Mouse (Mus musculus) Patski (cell line): ENCODE measurements around the gene Sftpa1. TPM values are rescaled to one million over a fixed set of nuclear protein-coding genes. Genes with fewer than 3 reads are reported as not detected.

ENCODE experiments used
- ATAC-seq: fragments of 100-300 bp; one replicate; pipeline ENCODE4 v1.8.0; 2021
- CTCF ChIA-PET: fragments of 350-600 bp; sonication (Branson Sonifier 250); formaldehyde crosslinking; loops from one replicate; lab custom pipeline; 2022; ENCODE audit warnings: inconsistent platforms; lab: Charles Lee
- POLR2A ChIA-PET: fragments of 350-600 bp; sonication (Branson Sonifier 250); formaldehyde crosslinking; loops from one replicate; lab custom pipeline; 2022; ENCODE audit warnings: antibody characterized with exemption, inconsistent platforms; lab: Charles Lee
- DNase-seq: peaks from one replicate; pipeline ENCODE4 v3.0.0-alpha.2; 2011; ENCODE audit warnings: low read depth, low spot score
- H3K27me3 ChIP-seq: fragments of 371-371 bp; one replicate; pipeline ENCODE4 v1.5.1; 2021
- CTCF ChIP-seq: fragments of 100-300 bp; IDR thresholded peaks from one replicate; pipeline ENCODE4 v1.5.1; 2021
- in situ Hi-C: fragments of 300-500 bp; cut with MboI; formaldehyde crosslinking; loops from 3 replicates; pipeline ENCODE4 v1.11.1; 2018; ENCODE audit warnings: low pct_unique_long_range_greater_than_20kb, mixed read lengths
- polyA plus RNA-seq: library from polyadenylated mRNA; unstranded; gene quantifications from one replicate; pipeline ENCODE4 v1.2.3, GENCODE M21; 2021

The Sftpa1 gene
- polyA plus RNA-seq, 1 experiment from 2014 or later, result not detected

DNA sequence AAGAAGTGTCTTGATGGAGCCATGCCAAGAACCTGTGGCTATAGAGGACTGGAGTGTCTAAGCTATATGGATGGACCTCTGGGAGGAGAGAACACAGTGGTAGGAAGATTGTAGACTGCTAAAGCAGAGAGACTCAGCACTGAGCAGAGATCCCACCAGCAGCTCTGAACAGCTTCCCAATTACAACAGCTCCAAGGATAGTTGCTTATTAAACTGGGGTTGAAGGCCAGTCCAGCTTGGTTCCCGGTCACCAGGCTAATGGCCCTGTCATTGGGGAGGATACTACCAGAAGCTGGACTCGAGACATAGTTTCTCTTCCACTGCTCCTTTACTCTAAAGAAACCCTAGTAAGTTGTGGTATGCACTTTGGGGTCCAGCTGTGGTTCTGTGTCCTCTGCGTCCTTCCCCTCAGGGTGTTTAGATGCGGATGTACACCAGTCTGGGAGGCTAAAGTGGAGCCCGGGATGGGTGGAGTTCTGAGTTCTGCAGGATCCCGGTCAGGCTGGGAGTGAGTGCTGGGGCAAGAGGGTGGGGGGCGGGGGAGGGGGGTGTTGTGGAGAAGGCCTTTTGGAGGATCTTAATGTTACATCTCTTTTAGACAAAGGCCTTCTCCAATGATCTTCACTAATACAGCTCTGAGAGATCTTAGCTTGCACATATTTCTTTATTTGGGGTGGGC is 19.8 kb downstream of the Sftpa1 start, which contains the start of gene Mbl1:
Mbl1 (plus strand) TSS at position 239 of the 679 bp plus-strand sequence.
- ChIA-PET POLR2A (interaction anchor here (0.5 kb wide), 1 partner anchor 11 kb away, joined by 5 read pairs; no protein-coding TSS in a partner anchor), CTCF (no interaction called here)
- in situ Hi-C loops, result no loop called here

GRCm38 (mm10) chr14:41160076-41160475 is 28.5 kb downstream of the Sftpa1 start:
- no peak for DNase-seq
- H3K27me3 ChIP-seq, result peaks cover 43% of the 10 kb centered on the region
- ATAC-seq, result no peak
- ChIA-PET POLR2A (no interaction called here), CTCF (interaction anchor here (1.6 kb wide), 1 partner anchor 14 kb away, joined by 3 read pairs; no protein-coding TSS in a partner anchor)
- TF ChIP-seq CTCF, result no peak
- in situ Hi-C loops, result loop anchor here (5.0 to 10.0 kb wide), 2 partner anchors 68 to 185 kb away; no protein-coding TSS in a partner anchor

More for the DNA sequence above, 19.8 kb downstream of the Sftpa1 start, which contains the start of gene Mbl1:
- TF ChIP-seq CTCF, result no peak
- ATAC-seq, result no peak
- peaks cover 44% of the 10 kb centered on the region for H3K27me3 ChIP-seq
- no peak for DNase-seq

- no peak for TF ChIP-seq CTCF
- CTCF ChIA-PET, result interaction anchor here (1.5 to 2.3 kb wide), 3 partner anchors 13 to 67 kb away, joined by 3 to 9 read pairs (median 4); no protein-coding TSS in a partner anchor
- POLR2A ChIA-PET, result no interaction called here
- in situ Hi-C loops, result loop anchor here (5.0 to 10.0 kb wide), 2 partner anchors 68 to 186 kb away; no protein-coding TSS in a partner anchor
- ATAC-seq, result no peak
- no peak for DNase-seq
- H3K27me3 ChIP-seq, result peaks cover 46% of the 10 kb centered on the region
These were observed 29.2 kb downstream of the Sftpa1 start for GRCm38 (mm10) chr14:41160743-41161142.

DNA sequence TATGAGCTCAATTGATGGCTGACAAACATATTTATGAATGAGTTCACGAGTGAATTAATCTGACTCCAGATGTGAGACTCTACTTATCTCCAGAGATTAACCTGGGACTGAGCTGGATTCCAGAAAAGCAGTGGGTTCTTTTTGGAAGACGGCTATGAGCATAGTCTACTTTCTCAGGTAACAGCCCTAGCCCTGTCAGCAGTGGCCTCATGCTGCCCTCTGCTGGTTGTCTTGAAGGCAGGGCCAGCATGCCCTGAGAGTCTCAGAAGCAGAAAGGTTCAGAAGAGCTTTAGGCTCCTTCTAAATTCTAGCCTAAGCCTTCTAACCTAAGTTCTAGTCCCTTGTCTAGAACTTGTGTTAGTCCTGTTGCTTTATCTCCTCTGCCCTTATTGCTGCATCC is 31.1 kb downstream of the Sftpa1 start:
- TF ChIP-seq CTCF, result peak; percentile 82
- ATAC-seq, result peak; percentile 82
- DNase-seq, result no peak
- ChIA-PET CTCF (interaction anchor here (0.6 to 2.3 kb wide), 6 partner anchors 9 to 129 kb away, joined by 3 to 9 read pairs (median 3); no protein-coding TSS in a partner anchor), POLR2A (interaction anchor here (0.7 kb wide), 1 partner anchor 12 kb away, joined by 5 read pairs; no protein-coding TSS in a partner anchor)
- peaks cover 37% of the 10 kb centered on the region for H3K27me3 ChIP-seq
- in situ Hi-C loops, result loop anchor here (5.0 to 10.0 kb wide), 2 partner anchors 70 to 188 kb away; no protein-coding TSS in a partner anchor

DNA sequence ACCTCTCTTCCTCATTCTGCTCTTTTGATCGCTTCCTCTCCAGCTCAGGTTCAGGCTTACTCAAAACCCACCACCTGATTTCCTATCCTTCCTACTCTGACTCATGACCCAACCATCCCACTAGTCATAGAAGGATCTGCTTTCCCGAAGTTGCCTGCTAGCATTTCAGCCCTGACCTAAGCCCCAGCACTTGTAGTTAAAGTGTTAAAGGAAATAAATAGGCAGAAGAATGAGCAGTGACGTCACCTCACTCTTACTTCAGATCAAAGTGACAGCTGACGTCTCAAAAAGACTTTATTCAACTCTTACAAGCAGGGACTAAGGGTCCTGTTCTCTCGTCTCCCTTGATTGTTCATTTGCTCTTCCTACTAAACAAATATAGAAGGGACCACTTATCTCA is 35.7 kb downstream of the Sftpa1 start:
- TF ChIP-seq CTCF, result no peak
- ATAC-seq (no peak), DNase-seq (no peak)
- ChIA-PET CTCF (no interaction called here), POLR2A (no interaction called here)
- peaks cover 26% of the 10 kb centered on the region for H3K27me3 ChIP-seq
- in situ Hi-C loops, result loop anchor here (10.0 kb wide), 1 partner anchor 192 kb away; no protein-coding TSS in a partner anchor

GRCm38 (mm10) chr14:41168567-41168966 is 37.0 kb downstream of the Sftpa1 start:
- TF ChIP-seq CTCF, result no peak
- ChIA-PET CTCF (interaction anchor here (1.0 kb wide), 1 partner anchor 13 kb away, joined by 3 read pairs; no protein-coding TSS in a partner anchor), POLR2A (no interaction called here)
- no peak for DNase-seq
- no peak for ATAC-seq
- in situ Hi-C loops, result loop anchor here (10.0 kb wide), 1 partner anchor 194 kb away; no protein-coding TSS in a partner anchor
- peaks cover 26% of the 10 kb centered on the region for H3K27me3 ChIP-seq

DNA sequence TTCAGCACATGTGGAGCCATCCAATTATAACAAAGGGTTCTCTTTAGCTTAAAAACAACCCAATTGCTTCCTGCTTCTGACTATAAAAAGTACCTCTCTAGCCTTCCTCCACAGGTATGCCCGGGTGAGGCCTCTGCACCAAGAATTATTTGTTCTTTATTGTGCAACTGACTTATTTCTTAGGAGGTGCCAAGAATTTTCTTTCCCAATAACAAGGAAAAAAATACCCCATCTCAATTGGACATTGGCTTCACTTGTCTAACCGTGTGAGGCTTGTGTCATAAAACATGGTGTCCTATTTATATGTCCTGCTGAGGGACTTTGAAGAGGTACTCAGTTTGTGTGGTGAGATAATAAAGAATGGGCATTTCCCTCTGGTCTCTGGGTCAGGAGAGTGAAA is 38.9 kb downstream of the Sftpa1 start:
- CTCF ChIA-PET, result no interaction called here
- in situ Hi-C loops, result no loop called here
- no peak for DNase-seq
- POLR2A ChIA-PET, result no interaction called here
- no peak for TF ChIP-seq CTCF
- no peak for ATAC-seq
- peaks cover 15% of the 10 kb centered on the region for H3K27me3 ChIP-seq

- in situ Hi-C loops, result no loop called here
- no peak for TF ChIP-seq CTCF
- POLR2A ChIA-PET, result no interaction called here
- no peak for ATAC-seq
- CTCF ChIA-PET, result interaction anchor here (1.5 kb wide), 1 partner anchor 14 kb away, joined by 3 read pairs; no protein-coding TSS in a partner anchor
- peaks cover 32% of the 10 kb centered on the region for H3K27me3 ChIP-seq
- no peak for DNase-seq
These were observed 43.2 kb downstream of the Sftpa1 start for GRCm38 (mm10) chr14:41174802-41175201.

DNA sequence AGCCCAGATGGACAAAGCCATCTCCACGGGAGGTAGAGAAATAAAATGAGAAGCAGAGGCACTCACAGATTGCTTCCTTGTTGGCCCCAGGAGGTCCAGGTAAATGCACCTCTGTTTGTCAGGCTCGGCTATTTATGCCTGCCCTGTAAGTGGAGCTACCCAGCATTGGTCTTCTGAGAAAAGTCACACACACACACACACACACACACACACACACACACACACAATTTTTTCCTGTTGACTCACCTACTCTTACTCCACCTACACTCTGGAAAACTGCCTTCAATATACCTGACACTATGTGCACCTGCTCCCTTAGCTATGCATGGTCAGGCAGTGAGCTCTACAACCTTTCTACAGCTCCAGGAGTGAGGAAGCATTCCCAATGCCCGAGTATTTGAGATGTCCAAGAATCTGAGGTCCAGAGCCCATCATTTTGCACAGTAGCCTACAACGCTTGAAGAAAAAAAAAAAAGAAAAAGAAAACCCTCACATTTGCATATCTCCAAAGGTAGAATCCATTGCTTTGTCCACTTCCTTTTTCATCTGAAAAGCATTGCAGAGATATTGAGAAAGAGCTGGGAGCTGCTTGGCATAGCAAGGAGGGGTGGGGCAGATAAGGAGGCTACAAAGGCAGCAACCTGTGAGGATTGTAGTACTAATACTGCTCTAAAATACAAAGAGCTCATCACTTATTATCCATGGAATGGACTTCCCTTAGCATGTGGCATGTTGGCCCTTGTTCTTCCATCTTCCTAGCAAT is 53.7 kb downstream of the Sftpa1 start, which contains the start of gene Sftpd:
Sftpd (minus strand) TSS at position 91 of the 763 bp plus-strand sequence.
- no peak for ATAC-seq
- peaks cover 52% of the 10 kb centered on the region for H3K27me3 ChIP-seq
- in situ Hi-C loops, result no loop called here
- ChIA-PET CTCF (no interaction called here), POLR2A (no interaction called here)
- no peak for DNase-seq
- TF ChIP-seq CTCF, result no peak

Other genes starting within 250 kb of the Sftpa1 start
- gene Sh2d4b, start 238.5 kb upstream of the Sftpa1 start, polyA plus RNA-seq, result 0.17 TPM
- 59.0 TPM for gene Tspan14, start 165.0 kb upstream of the Sftpa1 start, polyA plus RNA-seq
- gene Fam213a, start 118.0 kb upstream of the Sftpa1 start, polyA plus RNA-seq, result 13.2 TPM
- gene Dydc2, start 62.6 kb upstream of the Sftpa1 start, polyA plus RNA-seq, result 0.26 TPM
- not detected for gene Dydc1, start 58.9 kb upstream of the Sftpa1 start, polyA plus RNA-seq
- not detected for gene Mat1a, start 26.7 kb upstream of the Sftpa1 start, polyA plus RNA-seq
- not detected for gene Mbl1, start 19.7 kb downstream of the Sftpa1 start, polyA plus RNA-seq
- gene Sftpd, start 53.4 kb downstream of the Sftpa1 start, polyA plus RNA-seq, result not detected
- not detected for gene Gm2832, start 147.0 kb downstream of the Sftpa1 start, polyA plus RNA-seq
- not detected for gene Gm5798, start 216.8 kb downstream of the Sftpa1 start, polyA plus RNA-seq